Mouse (Mus musculus): Measurements from ENCODE around the gene Fbxo5.

GRCm38 (mm10) chr10:5853290-5853868 is 48.0 kb upstream of the Fbxo5 start:
- TF ChIP-seq CTCF (IDR thresholded peaks at IDR 0.05; ENCODE audit: insufficient read depth, low read depth, low read length) (no peak), POLR2A (IDR thresholded peaks at IDR 0.05; ENCODE audit: insufficient read depth, low read depth, low read length) (no peak)

All from olfactory bulb, adult 2 months (tissue).